Mouse (Mus musculus) thymus, adult 2 months (tissue): ENCODE results near the gene Dtx1. TPM values are rescaled to one million over a fixed set of nuclear protein-coding genes. Genes with fewer than 3 reads are reported as not detected.

Source experiments
- DNase-seq: peaks from one replicate; pipeline ENCODE4 v3.0.0; 2021
- H3K27ac ChIP-seq: fragments of 200-500 bp; 2 replicates; pipeline ENCODE4 v1.5.1; 2012; ENCODE audit warnings: low read length, control low read depth; ENCODE audit not compliant: control insufficient read depth, insufficient read depth
- H3K27me3 ChIP-seq: fragments of 200-500 bp; 2 replicates; pipeline ENCODE4 v1.6.1; 2012; ENCODE audit warnings: mild to moderate bottlenecking, low read length, moderate library complexity, mixed read lengths; ENCODE audit not compliant: control insufficient read depth, insufficient read depth
- H3K36me3 ChIP-seq: fragments of 200-500 bp; 2 replicates; pipeline ENCODE4 v1.6.1; 2012; ENCODE audit warnings: mild to moderate bottlenecking, low read length, moderate library complexity; ENCODE audit not compliant: control insufficient read depth, insufficient read depth
- H3K4me1 ChIP-seq: fragments of 200-500 bp; replicated peaks from 2 replicates; pipeline ENCODE4 v1.6.1; 2012; ENCODE audit warnings: low read length; ENCODE audit not compliant: control insufficient read depth, insufficient read depth
- H3K4me3 ChIP-seq: fragments of 200-500 bp; 2 replicates; pipeline ENCODE4 v1.5.1; 2012; ENCODE audit warnings: mild to moderate bottlenecking, low read length, control low read depth, moderate library complexity; ENCODE audit not compliant: control insufficient read depth, insufficient read depth
- CTCF ChIP-seq: fragments of 200-500 bp; IDR thresholded peaks from 2 replicates; pipeline ENCODE4 v1.5.1; 2012; ENCODE audit warnings: mild to moderate bottlenecking, control low read depth, low read length, moderate library complexity, borderline replicate concordance; ENCODE audit not compliant: control insufficient read depth, poor library complexity, insufficient read depth; ENCODE audit errors: extremely low read depth
- POLR2A ChIP-seq: fragments of 200-500 bp; IDR thresholded peaks from 2 replicates; pipeline ENCODE4 v1.6.1; 2012; ENCODE audit warnings: mild to moderate bottlenecking, low read length, control low read depth, moderate library complexity; ENCODE audit not compliant: control insufficient read depth, poor library complexity, insufficient read depth; ENCODE audit errors: extremely low read depth
- whole genome bisulfite sequencing: fragments of 180-500 bp; shearing (Covaris S2); methylation state at CpG from one replicate; pipeline ENCODE4 v1.1.7; 2018; 5-methylcytosine and 5-hydroxymethylcytosine counted together
- polyA plus RNA-seq: library from polyadenylated mRNA; depleted of rRNA; stranded (reverse); fragments of >200 nt; gene quantifications from 2 replicates; pipeline ENCODE4 v1.2.3, GENCODE M21; 2012; rRNA removed

Gene Dtx1
- polyA plus RNA-seq, result 60.6 and 66.6 TPM in 2 replicates

GRCm38 (mm10) chr5:120711827-120712226 lies at the start of gene Dtx1:
Dtx1 (minus strand) TSS chr5:120711927.
- no peaks in the 10 kb centered on the region; the same call in 1 of the 2 replicates for H3K27me3 ChIP-seq
- TF ChIP-seq POLR2A, result no peak; the same call in 1 of the 2 replicates
- peaks cover 21% of the 10 kb centered on the region for H3K4me1 ChIP-seq
- DNase-seq, result no peak
- no peaks in the 10 kb centered on the region for H3K36me3 ChIP-seq
- H3K4me3 ChIP-seq, result peak within 1 kb of the TSS; percentile 47
- H3K27ac ChIP-seq, result no peak within 1 kb of the TSS
- 47% methylated on average over 3 of the region's 3 CpGs for WGBS

- no peak overlapping the region for H3K4me3 ChIP-seq
- no peaks in the 10 kb centered on the region for H3K36me3 ChIP-seq
- no peak for DNase-seq
- H3K27me3 ChIP-seq, result no peaks in the 10 kb centered on the region
- H3K4me1 ChIP-seq, result peaks cover 9% of the 10 kb centered on the region; the same call in 1 of the 2 replicates
- 64% methylated on average over 4 of the region's 4 CpGs for WGBS
- H3K27ac ChIP-seq, result no peak overlapping the region
- TF ChIP-seq CTCF, result no peak
These were observed 42.5 kb upstream of the Dtx1 start for GRCm38 (mm10) chr5:120754215-120754614.

- Histone ChIP-seq H3K36me3 (no peaks in the 10 kb centered on the region), H3K4me1 (peaks cover 11% of the 10 kb centered on the region; the same call in 1 of the 2 replicates), H3K27me3 (no peaks in the 10 kb centered on the region), H3K4me3 (no peak overlapping the region), H3K27ac (no peak overlapping the region)
- TF ChIP-seq POLR2A (no peak), CTCF (no peak)
- DNase-seq, result no peak
- 98% methylated on average over 3 of the region's 3 CpGs for WGBS
These were observed 41.1 kb upstream of the Dtx1 start for GRCm38 (mm10) chr5:120752786-120753185.

DNA sequence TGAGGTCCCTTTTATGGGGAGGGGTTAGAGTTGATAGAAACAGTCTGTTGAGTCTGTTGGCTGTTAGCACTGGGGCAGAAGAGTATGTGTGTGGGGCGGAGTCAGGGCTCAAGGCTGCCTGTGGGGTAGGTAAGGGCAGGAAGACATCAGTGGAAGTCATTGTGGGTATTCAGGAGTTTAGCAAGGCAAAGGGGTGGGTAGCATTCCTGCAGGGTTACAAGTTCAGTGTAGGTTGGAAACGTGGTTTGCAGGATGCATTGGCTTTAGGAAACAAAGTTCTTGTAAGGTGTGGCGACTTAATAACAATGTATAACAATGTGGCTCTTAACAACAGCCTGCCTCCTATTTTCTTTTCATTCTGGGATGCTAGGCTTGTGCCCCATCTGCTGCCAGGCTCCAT lies 39.5 kb upstream of the Dtx1 start:
- peaks cover 11% of the 10 kb centered on the region; the same call in 1 of the 2 replicates for H3K4me1 ChIP-seq
- no peaks in the 10 kb centered on the region for H3K27me3 ChIP-seq
- no peaks in the 10 kb centered on the region for H3K36me3 ChIP-seq
- no peak overlapping the region for H3K27ac ChIP-seq
- no peak overlapping the region for H3K4me3 ChIP-seq
- no peak for TF ChIP-seq CTCF
- TF ChIP-seq POLR2A, result no peak
- 93% methylated on average over 3 of the region's 3 CpGs for WGBS
- DNase-seq, result no peak

DNA sequence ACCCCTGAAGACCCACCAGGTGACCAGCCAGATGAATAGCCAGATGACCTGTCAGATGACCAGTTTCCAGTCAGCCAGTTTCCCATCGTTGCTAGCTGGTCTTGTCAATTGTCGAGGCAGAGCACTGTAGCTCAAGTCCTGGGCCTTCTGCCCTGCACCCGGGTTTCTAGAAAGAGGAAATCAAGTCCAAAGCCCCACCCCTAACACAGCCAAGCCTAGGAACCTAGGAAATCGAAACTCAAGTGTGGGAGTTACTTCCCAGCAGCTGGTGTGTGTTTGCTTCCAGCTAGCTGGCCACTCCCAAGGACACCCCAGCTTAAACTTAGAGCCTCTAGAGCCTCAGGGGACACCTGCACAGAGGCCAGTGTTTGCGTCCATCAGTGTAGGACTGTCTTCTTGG lies 38.0 kb upstream of the Dtx1 start, which contains the start of gene Oas2:
Gene Oas2, minus strand, starts transcription at position 166 of the 400 bp plus-strand sequence.
- H3K36me3 ChIP-seq, result no peaks in the 10 kb centered on the region
- peak within 1 kb of the TSS; percentile 24; the same call in 1 of the 2 replicates for H3K4me3 ChIP-seq
- no peak for TF ChIP-seq CTCF
- no peaks in the 10 kb centered on the region for H3K27me3 ChIP-seq
- 18% methylated on average over 5 of the region's 5 CpGs for WGBS
- no peak within 1 kb of the TSS for H3K27ac ChIP-seq
- DNase-seq, result no peak
- H3K4me1 ChIP-seq, result peaks cover 11% of the 10 kb centered on the region; the same call in 1 of the 2 replicates

DNA sequence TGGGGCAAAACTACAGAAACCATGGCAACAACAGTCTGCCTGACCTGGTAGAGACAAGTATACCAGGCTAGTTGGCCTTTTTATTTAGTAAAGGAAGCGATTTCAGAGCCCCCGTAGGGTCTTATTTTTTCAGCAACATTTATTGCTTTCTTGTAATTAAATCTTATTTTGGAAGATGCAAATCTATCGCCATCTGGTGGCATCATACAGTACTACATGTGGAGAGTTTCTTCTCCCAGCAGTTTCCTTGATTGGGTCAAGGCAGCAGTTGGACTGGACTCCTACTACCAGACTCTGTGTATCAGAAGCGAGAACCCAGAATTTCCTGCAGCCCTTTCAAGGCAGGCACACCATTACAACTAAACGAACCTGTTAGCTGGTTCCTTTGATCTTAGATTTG lies 34.7 kb upstream of the Dtx1 start:
- peak; percentile 60 for DNase-seq
- TF ChIP-seq CTCF (no peak), POLR2A (no peak)

GRCm38 (mm10) chr5:120742125-120742524 lies 30.4 kb upstream of the Dtx1 start:
- Histone ChIP-seq H3K27ac (no peak overlapping the region), H3K36me3 (no peaks in the 10 kb centered on the region), H3K4me3 (no peak overlapping the region), H3K27me3 (no peaks in the 10 kb centered on the region), H3K4me1 (no peaks in the 10 kb centered on the region)
- peak; percentile 71 for DNase-seq
- TF ChIP-seq CTCF (peak; percentile 22; the same call in 1 of the 2 replicates), POLR2A (no peak)
- 58% methylated on average over 4 of the region's 4 CpGs for WGBS

More for the DNA sequence above, 34.7 kb upstream of the Dtx1 start:
- Histone ChIP-seq H3K4me1 (peaks cover 11% of the 10 kb centered on the region; the same call in 1 of the 2 replicates), H3K27ac (no peak overlapping the region), H3K4me3 (no peak overlapping the region), H3K36me3 (no peaks in the 10 kb centered on the region), H3K27me3 (no peaks in the 10 kb centered on the region)
- WGBS, result 13% methylated on average over 5 of the region's 5 CpGs
